Mouse (Mus musculus): ENCODE results near the gene Lrr1.

- no peak for TF ChIP-seq CTCF (IDR thresholded peaks at IDR 0.05; ENCODE audit: low read depth)
- TF ChIP-seq EP300 (IDR thresholded peaks at IDR 0.05; ENCODE audit: low read depth), result no peak
Measured at GRCm38 (mm10) chr12:69192637-69193036, 24.0 kb downstream of the Lrr1 start.
